ENCODE assay signal across 9 mouse cellular contexts in genomic region chr2:69883990-69884391, GRCm38 (mm10). TPM values are rescaled to one million over a fixed set of nuclear protein-coding genes. Genes with fewer than 3 reads are reported as not detected.
A peak's percentile ranks its signal among the peaks of the same experiment; 100 is the strongest.
DNase-seq lines count a peak whose midpoint lies in the region; ATAC-seq and TF ChIP-seq lines count a peak whose summit lies in the region.
"Had no signal": no experiment of that assay in that cellular context is flagged by ENCODE, and none has a peak within 500 bp of the region (broad histone marks: within the 10 kb centered on the region; RNA-seq: fewer than 3 reads in every experiment).

No protein-coding gene starts in this region.

- H3K4me1 ChIP-seq in hindbrain, embryonic 10.5 days (replicated peaks), result peaks cover 19% of the 10 kb centered on the region
- H3K4me1 ChIP-seq in hindbrain, embryonic 16.5 days (ENCODE audit: control insufficient read depth, insufficient read depth, low read depth, low read length), result peaks cover 6% of the 10 kb centered on the region; the same call in 1 of the 2 replicates
- H3K4me1 ChIP-seq in intestine, postnatal 0 days (replicated peaks; ENCODE audit: control insufficient read depth, insufficient read depth, low read length), result no peaks in the 10 kb centered on the region

- H3K27me3 ChIP-seq in hindbrain, embryonic 10.5 days (ENCODE audit: insufficient read depth, poor library complexity, severe bottlenecking), result no peaks in the 10 kb centered on the region
- no peaks in the 10 kb centered on the region for H3K27me3 ChIP-seq in hindbrain, embryonic 16.5 days (replicated peaks; ENCODE audit: control insufficient read depth, insufficient read depth, low read length)
- H3K27me3 ChIP-seq in intestine, postnatal 0 days (replicated peaks; ENCODE audit: control insufficient read depth, insufficient read depth, low read length), result no peaks in the 10 kb centered on the region

- peaks cover 9% of the 10 kb centered on the region; the same call in 1 of the 2 replicates for H3K36me3 ChIP-seq in hindbrain, embryonic 10.5 days
- H3K36me3 ChIP-seq in hindbrain, embryonic 16.5 days (ENCODE audit: control insufficient read depth, insufficient read depth, low read length), result no peaks in the 10 kb centered on the region
- H3K36me3 ChIP-seq in intestine, postnatal 0 days (ENCODE audit: control insufficient read depth, insufficient read depth), result no peaks in the 10 kb centered on the region

- ATAC-seq in hindbrain, embryonic 16.5 days, result no peak
- no peak for ATAC-seq in intestine, postnatal 0 days

- no peak for DNase-seq in hindbrain, embryonic 10.5 days (ENCODE audit: low spot score)
- DNase-seq in thymus, postnatal 25 days, result peak; percentile 11
- DNase-seq in thymus, postnatal 0 days (ENCODE audit: low spot score), result no peak
- peak; percentile 21 for DNase-seq in thymus, postnatal 4 days
- no peak for DNase-seq in layer of hippocampus, adult 8-10 months (ENCODE audit: low spot score in 2 of 2)
- no peak for DNase-seq in cerebellum, postnatal 4 days (ENCODE audit: low spot score in 2 of 2)
- DNase-seq: cerebellum, adult 9-11 months had no signal

- peak overlapping the region; percentile 81; the same call in 1 of the 2 replicates for H3K4me3 ChIP-seq in hindbrain, embryonic 10.5 days
- H3K4me3 ChIP-seq in hindbrain, embryonic 16.5 days (ENCODE audit: low read length), result no peak overlapping the region
- H3K4me3 ChIP-seq in intestine, postnatal 0 days (ENCODE audit: low read depth, low read length), result no peak overlapping the region

- no peak overlapping the region for H3K27ac ChIP-seq in hindbrain, embryonic 10.5 days
- no peak overlapping the region for H3K27ac ChIP-seq in hindbrain, embryonic 16.5 days (ENCODE audit: low read depth, low read length)
- H3K27ac ChIP-seq in intestine, postnatal 0 days (ENCODE audit: low read depth, low read length), result no peak overlapping the region

- peak; percentile 54 for TF ChIP-seq CTCF in intestine, postnatal 0 days (IDR thresholded peaks at IDR 0.05; ENCODE audit: low read depth)

- no peaks in the 10 kb centered on the region for H3K9me3 ChIP-seq in hindbrain, embryonic 10.5 days
- H3K9me3 ChIP-seq in hindbrain, embryonic 16.5 days (ENCODE audit: control insufficient read depth, low read length), result no peaks in the 10 kb centered on the region
- no peaks in the 10 kb centered on the region for H3K9me3 ChIP-seq in intestine, postnatal 0 days (ENCODE audit: control insufficient read depth)

- 80% methylated on average over 2 of the region's 2 CpGs for WGBS in hindbrain, embryonic 10.5 days
- 67% methylated on average over 2 of the region's 2 CpGs for WGBS in hindbrain, embryonic 16.5 days
- WGBS in intestine, postnatal 0 days, result 66% methylated on average over 2 of the region's 2 CpGs

- no peak overlapping the region for H3K4me2 ChIP-seq in hindbrain, embryonic 16.5 days (ENCODE audit: low read length)
- H3K4me2 ChIP-seq in intestine, postnatal 0 days (replicated peaks; ENCODE audit: low read depth), result peak overlapping the region; percentile 85; the same call in 1 of the 2 replicates

- H3K9ac ChIP-seq in hindbrain, embryonic 16.5 days (ENCODE audit: low read depth, low read length), result no peak overlapping the region
- no peak overlapping the region for H3K9ac ChIP-seq in intestine, postnatal 0 days (ENCODE audit: low read depth, low read length)

RNA-seq across cellular contexts. Expression of gene Mettl5, which starts 1.4 kb away (rescaled TPM):
- 39.0 and 45.9 TPM in 2 replicates for polyA plus RNA-seq in hindbrain, embryonic 10.5 days (2016; fragmentation: Nextera tagmentation; extraction: Ambion mirVana)
- polyA plus RNA-seq in hindbrain, embryonic 16.5 days (2015; fragmentation: Nextera tagmentation; extraction: Ambion mirVana), result 31.1 and 34.8 TPM in 2 replicates
- polyA plus RNA-seq in thymus, postnatal 0 days (2015; fragmentation: Nextera tagmentation; extraction: Ambion mirVana), result 45.1 and 46.9 TPM in 2 replicates
- 24.6 and 26.9 TPM in 2 replicates for polyA plus RNA-seq in intestine, postnatal 0 days (2015; fragmentation: Nextera tagmentation; extraction: Ambion mirVana)
- 10 to 100 TPM; 12.9 to 17.8 (median 15.4) TPM for total RNA-seq in layer of hippocampus, adult 8-10 months (2022)

RNA-seq across cellular contexts. Expression of gene Ubr3, which starts 13.1 kb away (rescaled TPM):
- 10.9 and 13.6 TPM in 2 replicates for polyA plus RNA-seq in hindbrain, embryonic 10.5 days (2016; fragmentation: Nextera tagmentation; extraction: Ambion mirVana)
- polyA plus RNA-seq in hindbrain, embryonic 16.5 days (2015; fragmentation: Nextera tagmentation; extraction: Ambion mirVana), result 13.4 and 15.8 TPM in 2 replicates
- 9.0 and 11.0 TPM in 2 replicates for polyA plus RNA-seq in thymus, postnatal 0 days (2015; fragmentation: Nextera tagmentation; extraction: Ambion mirVana)
- polyA plus RNA-seq in intestine, postnatal 0 days (2015; fragmentation: Nextera tagmentation; extraction: Ambion mirVana), result 9.6 and 10.8 TPM in 2 replicates
- 100 to 1,000 TPM; 108 to 133 (median 128) TPM for total RNA-seq in layer of hippocampus, adult 8-10 months (2022)

RNA-seq across cellular contexts. Expression of gene Ssb, which starts 22.6 kb away (rescaled TPM):
- 215 and 355 TPM in 2 replicates for polyA plus RNA-seq in hindbrain, embryonic 10.5 days (2016; fragmentation: Nextera tagmentation; extraction: Ambion mirVana)
- polyA plus RNA-seq in hindbrain, embryonic 16.5 days (2015; fragmentation: Nextera tagmentation; extraction: Ambion mirVana), result 212 and 239 TPM in 2 replicates
- 317 and 344 TPM in 2 replicates for polyA plus RNA-seq in thymus, postnatal 0 days (2015; fragmentation: Nextera tagmentation; extraction: Ambion mirVana)
- 189 and 192 TPM in 2 replicates for polyA plus RNA-seq in intestine, postnatal 0 days (2015; fragmentation: Nextera tagmentation; extraction: Ambion mirVana)
- total RNA-seq in layer of hippocampus, adult 8-10 months (2022), result 100 to 1,000 TPM; 107 to 135 (median 129) TPM

Comparison
In these comparisons a context has a peak if more than half of its experiments do, and no peak if none do; other contexts are left out.
1. DNase-seq: peak in thymus, postnatal 25 days (single experiment) and thymus, postnatal 4 days (single experiment); none in hindbrain, embryonic 10.5 days (single experiment), thymus, postnatal 0 days (single experiment), layer of hippocampus, adult 8-10 months (0 of 2) and cerebellum, postnatal 4 days (0 of 2).